10 mouse cellular contexts compared by ENCODE assay signal in genomic region chr8:96680416-96681027, GRCm38 (mm10).
DNase-seq lines count a peak whose midpoint lies in the region; ATAC-seq lines count a peak whose summit lies in the region.
"Had no signal": no experiment of that assay in that cellular context is flagged by ENCODE, and none has a peak within 500 bp of the region (broad histone marks: within the 10 kb centered on the region; RNA-seq: fewer than 3 reads in every experiment).

No protein-coding gene starts in this region.

- H3K9me3 ChIP-seq in hindbrain, embryonic 15.5 days, result no peaks in the 10 kb centered on the region
- H3K9me3 ChIP-seq in hindbrain, embryonic 11.5 days (ENCODE audit: control insufficient read depth, low read length), result no peaks in the 10 kb centered on the region
- H3K9me3 ChIP-seq in heart, embryonic 12.5 days (replicated peaks), result no peaks in the 10 kb centered on the region
- H3K9me3 ChIP-seq: lung, embryonic 15.5 days had no signal

- H3K27ac ChIP-seq in hindbrain, embryonic 15.5 days (replicated peaks), result no peak overlapping the region
- no peak overlapping the region for H3K27ac ChIP-seq in hindbrain, embryonic 11.5 days (ENCODE audit: low read depth, low read length)
- H3K27ac ChIP-seq in heart, embryonic 12.5 days (ENCODE audit: poor library complexity, severe bottlenecking), result no peak overlapping the region
- H3K27ac ChIP-seq: lung, embryonic 15.5 days had no signal

- no peaks in the 10 kb centered on the region for H3K36me3 ChIP-seq in hindbrain, embryonic 15.5 days
- no peaks in the 10 kb centered on the region for H3K36me3 ChIP-seq in hindbrain, embryonic 11.5 days (ENCODE audit: control insufficient read depth, insufficient read depth, low read length)
- H3K36me3 ChIP-seq in heart, embryonic 12.5 days, result no peaks in the 10 kb centered on the region
- H3K36me3 ChIP-seq: lung, embryonic 15.5 days had no signal

- H3K9ac ChIP-seq in hindbrain, embryonic 15.5 days, result no peak overlapping the region
- no peak overlapping the region for H3K9ac ChIP-seq in hindbrain, embryonic 11.5 days (ENCODE audit: low read depth, low read length)
- H3K9ac ChIP-seq in heart, embryonic 12.5 days, result no peak overlapping the region
- H3K9ac ChIP-seq: lung, embryonic 15.5 days had no signal

- no peaks in the 10 kb centered on the region for H3K27me3 ChIP-seq in hindbrain, embryonic 15.5 days
- H3K27me3 ChIP-seq in hindbrain, embryonic 11.5 days (ENCODE audit: control insufficient read depth, insufficient read depth, low read length), result no peaks in the 10 kb centered on the region
- no peaks in the 10 kb centered on the region for H3K27me3 ChIP-seq in heart, embryonic 12.5 days (replicated peaks)
- H3K27me3 ChIP-seq: lung, embryonic 15.5 days had no signal

- no peak for DNase-seq in hindbrain, embryonic 11.5 days (ENCODE audit: low spot score)
- DNase-seq in cerebellum, adult 9-10 months, result peak; percentile 3
- DNase-seq in layer of hippocampus, adult 8-10 months (ENCODE audit: low spot score in 2 of 2), result peak; percentile 15 to 35
- DNase-seq in right cerebral cortex, adult 2 months (ENCODE audit: low spot score in 2 of 2), result peak; percentile 3 to 7
- DNase-seq in gastrocnemius, postnatal 14 days, result no peak
- no peak for DNase-seq in heart, postnatal 14 days

- peak overlapping the region; percentile 16; the same call in 1 of the 2 replicates for H3K4me2 ChIP-seq in hindbrain, embryonic 15.5 days
- no peak overlapping the region for H3K4me2 ChIP-seq in hindbrain, embryonic 11.5 days (replicated peaks; ENCODE audit: low read depth, low read length)
- no peak overlapping the region for H3K4me2 ChIP-seq in heart, embryonic 12.5 days
- H3K4me2 ChIP-seq: lung, embryonic 15.5 days had no signal

- no peak overlapping the region for H3K4me3 ChIP-seq in hindbrain, embryonic 15.5 days
- H3K4me3 ChIP-seq in hindbrain, embryonic 11.5 days (ENCODE audit: low read depth, low read length), result no peak overlapping the region
- H3K4me3 ChIP-seq in heart, embryonic 12.5 days, result no peak overlapping the region
- H3K4me3 ChIP-seq: lung, embryonic 15.5 days had no signal

- intact Hi-C loops in gastrocnemius, postnatal 14 days (cut with DNase I; ENCODE audit: low total_unique reads), result no loop called here
- intact Hi-C loops in heart, postnatal 14 days (cut with DNase I), result no loop called here

- H3K4me1 ChIP-seq in hindbrain, embryonic 15.5 days (replicated peaks), result no peaks in the 10 kb centered on the region
- H3K4me1 ChIP-seq in hindbrain, embryonic 11.5 days (replicated peaks; ENCODE audit: control insufficient read depth, insufficient read depth, low read length), result no peaks in the 10 kb centered on the region
- H3K4me1 ChIP-seq in heart, embryonic 12.5 days (replicated peaks), result no peaks in the 10 kb centered on the region
- H3K4me1 ChIP-seq: lung, embryonic 15.5 days had no signal

- ATAC-seq in hindbrain, embryonic 15.5 days (ENCODE audit: low FRiP score, low read depth), result peak; percentile 76
- ATAC-seq in hindbrain, embryonic 11.5 days (ENCODE audit: low FRiP score), result no peak
- ATAC-seq in heart, embryonic 12.5 days (ENCODE audit: insufficient number of reproducible peaks, low FRiP score), result no peak
- ATAC-seq: CD4-positive, CD25-positive, alpha-beta regulatory T cell, adult 4 months had no signal

- WGBS in hindbrain, embryonic 15.5 days, result 65% methylated on average over 16 of the region's 16 CpGs
- WGBS in hindbrain, embryonic 11.5 days, result 91% methylated on average over 16 of the region's 16 CpGs
- WGBS in heart, embryonic 12.5 days, result 80% methylated on average over 16 of the region's 16 CpGs

Comparison
In these comparisons a context has a peak if more than half of its experiments do, and no peak if none do; other contexts are left out.
1. DNase-seq: peak in cerebellum, adult 9-10 months (single experiment), layer of hippocampus, adult 8-10 months (2 of 2) and right cerebral cortex, adult 2 months (2 of 2); none in hindbrain, embryonic 11.5 days (single experiment), gastrocnemius, postnatal 14 days (single experiment) and heart, postnatal 14 days (0 of 2).